In the genomic region with DNA sequence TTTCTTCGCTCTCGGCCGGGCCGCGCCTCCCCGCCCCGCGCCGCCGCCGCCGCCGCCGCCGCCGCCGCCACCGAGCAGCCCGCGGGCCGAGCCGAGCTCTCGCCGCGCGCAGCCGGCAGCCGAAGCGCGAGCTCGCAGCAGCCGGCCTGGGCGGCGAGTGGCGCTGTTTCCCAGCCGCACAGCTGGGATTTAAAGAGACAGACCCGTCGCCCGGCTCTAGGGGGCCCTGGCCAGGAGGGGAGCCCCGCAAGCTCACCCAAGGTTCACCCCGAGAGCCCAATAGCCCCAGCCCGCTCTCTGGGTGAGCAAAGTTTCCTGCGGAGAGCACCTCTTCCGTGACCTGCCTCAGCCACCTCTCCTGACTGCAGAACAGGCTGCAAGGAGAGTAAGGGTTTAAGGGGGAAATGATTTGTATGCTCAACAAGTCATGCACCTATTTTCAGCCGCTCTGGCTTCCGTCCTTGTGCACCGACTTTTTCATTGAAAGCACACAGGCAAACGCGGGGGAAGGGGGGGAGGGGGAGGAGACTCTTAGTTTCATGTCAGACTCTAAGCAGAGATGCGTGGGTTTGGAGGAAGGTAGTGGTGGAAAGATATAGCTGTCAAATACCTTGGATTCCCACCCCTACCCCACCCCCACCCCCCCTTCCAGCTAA, we compare ENCODE assay signal across 9 mouse cellular contexts. TPM values are rescaled to one million over a fixed set of nuclear protein-coding genes. Genes with fewer than 3 reads are reported as not detected.
DNase-seq lines count a peak whose midpoint lies in the region; ATAC-seq and TF ChIP-seq lines count a peak whose summit lies in the region.
"Had no signal": no experiment of that assay in that cellular context is flagged by ENCODE, and none has a peak within 500 bp of the region (broad histone marks: within the 10 kb centered on the region; RNA-seq: fewer than 3 reads in every experiment).

A gene (minus strand): TSS at position 367 of the 656 bp plus-strand sequence.

- H3K4me2 ChIP-seq in embryonic facial prominence, embryonic 14.5 days (ENCODE audit: low read depth, low read length): peak within 1 kb of the TSS; percentile 93
- peak within 1 kb of the TSS; percentile 90 for H3K4me2 ChIP-seq in kidney, embryonic 14.5 days (replicated peaks; ENCODE audit: low read depth, low read length)
- H3K4me2 ChIP-seq in limb, embryonic 14.5 days (replicated peaks; ENCODE audit: low read depth, low read length, severe bottlenecking): peak within 1 kb of the TSS; percentile 79
- H3K4me2 ChIP-seq in midbrain, embryonic 16.5 days (ENCODE audit: low read length): peak within 1 kb of the TSS; percentile 64
- peak within 1 kb of the TSS; percentile 88 for H3K4me2 ChIP-seq in stomach, postnatal 0 days (replicated peaks; ENCODE audit: low read depth)

- H3K36me3 ChIP-seq in embryonic facial prominence, embryonic 14.5 days (ENCODE audit: control insufficient read depth, insufficient read depth, low read length): no peaks in the 10 kb centered on the region
- no peaks in the 10 kb centered on the region for H3K36me3 ChIP-seq in heart, embryonic 10.5 days
- no peaks in the 10 kb centered on the region for H3K36me3 ChIP-seq in kidney, embryonic 14.5 days (ENCODE audit: control insufficient read depth, insufficient read depth, low read length)
- H3K36me3 ChIP-seq in limb, embryonic 14.5 days (ENCODE audit: control insufficient read depth, insufficient read depth, low read length): no peaks in the 10 kb centered on the region
- H3K36me3 ChIP-seq in midbrain, embryonic 16.5 days (ENCODE audit: control insufficient read depth, insufficient read depth, low read length): no peaks in the 10 kb centered on the region
- no peaks in the 10 kb centered on the region for H3K36me3 ChIP-seq in stomach, postnatal 0 days (ENCODE audit: control insufficient read depth, insufficient read depth, low read length)

- H3K4me1 ChIP-seq in embryonic facial prominence, embryonic 14.5 days (ENCODE audit: control insufficient read depth, insufficient read depth, low read length): no peaks in the 10 kb centered on the region
- peaks cover 10% of the 10 kb centered on the region; the same call in 1 of the 2 replicates for H3K4me1 ChIP-seq in heart, embryonic 10.5 days
- no peaks in the 10 kb centered on the region for H3K4me1 ChIP-seq in kidney, embryonic 14.5 days (ENCODE audit: control insufficient read depth, insufficient read depth, low read length)
- peaks cover 3% of the 10 kb centered on the region; the same call in 1 of the 2 replicates for H3K4me1 ChIP-seq in limb, embryonic 14.5 days (ENCODE audit: control insufficient read depth, insufficient read depth, low read length)
- H3K4me1 ChIP-seq in midbrain, embryonic 16.5 days (ENCODE audit: control insufficient read depth, insufficient read depth, low read length): peaks cover 17% of the 10 kb centered on the region
- no peaks in the 10 kb centered on the region for H3K4me1 ChIP-seq in stomach, postnatal 0 days (replicated peaks; ENCODE audit: control insufficient read depth, insufficient read depth)

- WGBS in embryonic facial prominence, embryonic 14.5 days: 0% methylated on average over 11 of the region's 50 CpGs
- 3% methylated on average over 37 of the region's 50 CpGs for WGBS in heart, embryonic 10.5 days
- WGBS in kidney, embryonic 14.5 days: 1% methylated on average over 25 of the region's 50 CpGs
- WGBS in limb, embryonic 14.5 days: 0% methylated on average over 30 of the region's 50 CpGs
- WGBS in midbrain, embryonic 16.5 days: 0% methylated on average over 19 of the region's 50 CpGs
- under 1% methylated on average over 41 of the region's 50 CpGs for whole genome bisulfite sequencing in stomach, postnatal 0 days

- H3K4me3 ChIP-seq in embryonic facial prominence, embryonic 14.5 days (ENCODE audit: low read depth, low read length): peak within 1 kb of the TSS; percentile 70
- H3K4me3 ChIP-seq in heart, embryonic 10.5 days: peak within 1 kb of the TSS; percentile 68
- peak within 1 kb of the TSS; percentile 63 for H3K4me3 ChIP-seq in kidney, embryonic 14.5 days (ENCODE audit: low read length)
- H3K4me3 ChIP-seq in limb, embryonic 14.5 days (replicated peaks; ENCODE audit: low read length): peak within 1 kb of the TSS; percentile 50
- peak within 1 kb of the TSS; percentile 87 for H3K4me3 ChIP-seq in midbrain, embryonic 16.5 days (ENCODE audit: low read depth, low read length)
- H3K4me3 ChIP-seq in stomach, postnatal 0 days (ENCODE audit: low read depth, low read length): peak within 1 kb of the TSS; percentile 53

- peak; percentile 34 for DNase-seq in thymus, postnatal 4 days
- DNase-seq in thymus, adult 18-20 months: no peak
- DNase-seq in embryonic facial prominence, embryonic 14.5 days (ENCODE audit: low spot score): peak; percentile 89
- DNase-seq in heart, embryonic 10.5 days (ENCODE audit: low spot score): peak; percentile 79
- peak; percentile 74 for DNase-seq in limb, embryonic 14.5 days (ENCODE audit: low spot score)
- DNase-seq in stomach, postnatal 0 days (ENCODE audit: low spot score): peak; percentile 72

- peak within 1 kb of the TSS; percentile 61 for H3K27ac ChIP-seq in embryonic facial prominence, embryonic 14.5 days (replicated peaks; ENCODE audit: low read depth, low read length)
- peak within 1 kb of the TSS; percentile 74 for H3K27ac ChIP-seq in heart, embryonic 10.5 days
- H3K27ac ChIP-seq in kidney, embryonic 14.5 days (ENCODE audit: low read depth, low read length): no peak within 1 kb of the TSS
- H3K27ac ChIP-seq in limb, embryonic 14.5 days (replicated peaks; ENCODE audit: low read depth, low read length): no peak within 1 kb of the TSS
- H3K27ac ChIP-seq in midbrain, embryonic 16.5 days (ENCODE audit: low read length): peak within 1 kb of the TSS; percentile 94
- H3K27ac ChIP-seq in stomach, postnatal 0 days (replicated peaks): no peak within 1 kb of the TSS

- TF ChIP-seq POLR2A in limb, embryonic 14.5 days (IDR thresholded peaks at IDR 0.05; ENCODE audit: borderline replicate concordance, extremely low read depth, insufficient read depth, insufficient read length): no peak

- TF ChIP-seq EP300 in stomach, postnatal 0 days (optimal IDR thresholded peaks at IDR 0.05): no peak

- ATAC-seq in embryonic facial prominence, embryonic 14.5 days (ENCODE audit: low read depth): peak; percentile 94
- peak; percentile 96 for ATAC-seq in kidney, embryonic 14.5 days (ENCODE audit: low FRiP score, low TSS enrichment)
- peak; percentile 87 for ATAC-seq in limb, embryonic 14.5 days (ENCODE audit: low FRiP score, low read depth)
- ATAC-seq in midbrain, embryonic 16.5 days: peak; percentile 90
- peak; percentile 94 for ATAC-seq in stomach, postnatal 0 days (ENCODE audit: low FRiP score, low TSS enrichment)

- no peaks in the 10 kb centered on the region for H3K9me3 ChIP-seq in embryonic facial prominence, embryonic 14.5 days (ENCODE audit: control insufficient read depth, low read length)
- H3K9me3 ChIP-seq in heart, embryonic 10.5 days: no peaks in the 10 kb centered on the region
- no peaks in the 10 kb centered on the region for H3K9me3 ChIP-seq in kidney, embryonic 14.5 days (ENCODE audit: control insufficient read depth, low read length)
- H3K9me3 ChIP-seq in limb, embryonic 14.5 days (ENCODE audit: control insufficient read depth, low read length): no peaks in the 10 kb centered on the region
- no peaks in the 10 kb centered on the region for H3K9me3 ChIP-seq in midbrain, embryonic 16.5 days (replicated peaks; ENCODE audit: control insufficient read depth, low read length, poor library complexity, severe bottlenecking)
- no peaks in the 10 kb centered on the region for H3K9me3 ChIP-seq in stomach, postnatal 0 days (ENCODE audit: control insufficient read depth, low read length)

- peak; percentile 65 for TF ChIP-seq CTCF in stomach, postnatal 0 days (IDR thresholded peaks at IDR 0.05; ENCODE audit: low read depth)

- peak within 1 kb of the TSS; percentile 78 for H3K9ac ChIP-seq in embryonic facial prominence, embryonic 14.5 days (ENCODE audit: low read depth, low read length)
- peak within 1 kb of the TSS; percentile 68 for H3K9ac ChIP-seq in kidney, embryonic 14.5 days (ENCODE audit: low read depth, low read length)
- peak within 1 kb of the TSS; percentile 58 for H3K9ac ChIP-seq in limb, embryonic 14.5 days (ENCODE audit: low read depth, low read length, severe bottlenecking)
- H3K9ac ChIP-seq in midbrain, embryonic 16.5 days (ENCODE audit: low read depth, low read length): peak within 1 kb of the TSS; percentile 92
- H3K9ac ChIP-seq in stomach, postnatal 0 days (ENCODE audit: low read length): peak within 1 kb of the TSS; percentile 63

- peaks cover 27% of the 10 kb centered on the region for H3K27me3 ChIP-seq in embryonic facial prominence, embryonic 14.5 days (replicated peaks; ENCODE audit: control insufficient read depth, insufficient read depth, low read length)
- H3K27me3 ChIP-seq in heart, embryonic 10.5 days (ENCODE audit: insufficient read depth, poor library complexity, severe bottlenecking): peaks cover 21% of the 10 kb centered on the region
- peaks cover 13% of the 10 kb centered on the region; the same call in 1 of the 2 replicates for H3K27me3 ChIP-seq in kidney, embryonic 14.5 days (ENCODE audit: control insufficient read depth, insufficient read depth, low read length)
- H3K27me3 ChIP-seq in limb, embryonic 14.5 days (ENCODE audit: control insufficient read depth, insufficient read depth, low read length): peaks cover 12% of the 10 kb centered on the region
- no peaks in the 10 kb centered on the region for H3K27me3 ChIP-seq in midbrain, embryonic 16.5 days (ENCODE audit: control insufficient read depth, insufficient read depth, low read depth, low read length)
- H3K27me3 ChIP-seq in stomach, postnatal 0 days (ENCODE audit: control insufficient read depth, insufficient read depth, low read length): no peaks in the 10 kb centered on the region
- H3K27me3 ChIP-seq: CH12.LX had no signal

RNA-seq across cellular contexts. Expression of the gene that starts here (rescaled TPM):
- polyA plus RNA-seq in embryonic facial prominence, embryonic 14.5 days (2014; fragmentation: Nextera tagmentation; extraction: Ambion mirVana): 10.7 and 12.1 TPM in 2 replicates
- polyA plus RNA-seq in heart, embryonic 10.5 days (2016; fragmentation: Nextera tagmentation; extraction: Ambion mirVana): 1.0 and 1.6 TPM in 2 replicates
- polyA plus RNA-seq in kidney, embryonic 14.5 days (2014; fragmentation: Nextera tagmentation; extraction: Ambion mirVana): 5.0 and 5.5 TPM in 2 replicates
- polyA plus RNA-seq in limb, embryonic 14.5 days (2012; rRNA removed): 5.1 and 6.6 TPM in 2 replicates
- 6.2 and 7.5 TPM in 2 replicates for polyA plus RNA-seq in limb, embryonic 14.5 days (2014; fragmentation: Nextera tagmentation; extraction: Ambion mirVana)
- polyA plus RNA-seq in midbrain, embryonic 16.5 days (2015; fragmentation: Nextera tagmentation; extraction: Ambion mirVana): 18.7 and 24.6 TPM in 2 replicates
- polyA plus RNA-seq in stomach, postnatal 0 days (2015; fragmentation: Nextera tagmentation; extraction: Ambion mirVana): 0.81 and 0.96 TPM in 2 replicates

Comparison
In these comparisons a context has a peak if more than half of its experiments do, and no peak if none do; other contexts are left out.
1. DNase-seq: peak in thymus, postnatal 4 days (single experiment), embryonic facial prominence, embryonic 14.5 days (single experiment), heart, embryonic 10.5 days (single experiment) and limb, embryonic 14.5 days (single experiment); none in thymus, adult 18-20 months (0 of 2).
2. Peak in DNase-seq, ATAC-seq, H3K4me3 ChIP-seq, H3K9ac ChIP-seq and H3K4me2 ChIP-seq in stomach, postnatal 0 days; RNA of the gene not detected or under 1 TPM.
3. H3K27ac ChIP-seq: peak in embryonic facial prominence, embryonic 14.5 days (single experiment), heart, embryonic 10.5 days (single experiment) and midbrain, embryonic 16.5 days (single experiment); none in kidney, embryonic 14.5 days (single experiment), limb, embryonic 14.5 days (single experiment) and stomach, postnatal 0 days (single experiment).
4. Peak in every context shown above with its lines, with median percentiles within 50 percentile points of each other: ATAC-seq, H3K4me2 ChIP-seq, H3K4me3 ChIP-seq and H3K9ac ChIP-seq.